Mouse (Mus musculus): Measurements from ENCODE around the gene Grid1.

GRCm38 (mm10) chr14:35242882-35243281 lies 423.0 kb downstream of the Grid1 start:
- TF ChIP-seq POLR2A (IDR thresholded peaks at IDR 0.05; ENCODE audit: insufficient read depth, low read depth, low read length) (no peak), CTCF (IDR thresholded peaks at IDR 0.05) (no peak)
